18 mouse cellular contexts compared by ENCODE assay signal in the genomic region with DNA sequence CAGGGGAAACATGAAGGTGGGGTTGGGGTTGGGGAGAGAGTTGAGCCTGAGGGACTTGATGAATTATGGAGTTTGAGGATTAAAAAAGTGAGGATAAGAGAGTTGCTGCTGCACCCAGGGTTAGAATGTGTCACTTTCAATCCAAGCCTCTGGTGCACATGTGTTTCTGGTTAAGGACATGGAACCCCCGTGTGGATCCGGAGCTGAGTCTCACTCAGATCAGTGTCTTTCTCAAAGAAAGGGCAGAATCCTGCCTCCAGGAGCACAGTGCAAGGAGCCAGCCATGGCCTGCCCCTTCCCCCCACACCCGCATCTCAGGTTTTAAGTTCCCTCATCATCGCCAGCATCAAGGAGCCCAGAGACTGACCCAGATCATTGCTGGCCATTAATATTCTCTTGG.
DNase-seq lines count a peak whose midpoint lies in the region; ATAC-seq and TF ChIP-seq lines count a peak whose summit lies in the region.
"Had no signal": no experiment of that assay in that cellular context is flagged by ENCODE, and none has a peak within 500 bp of the region (broad histone marks: within the 10 kb centered on the region; RNA-seq: fewer than 3 reads in every experiment).

No protein-coding gene starts in this region.

- H3K27ac ChIP-seq in hindbrain, embryonic 10.5 days = peak overlapping the region; percentile 59; the same call in 1 of the 2 replicates
- H3K27ac ChIP-seq in hindbrain, postnatal 0 days = no peak overlapping the region
- H3K27ac ChIP-seq in embryonic facial prominence, embryonic 11.5 days (replicated peaks; ENCODE audit: low read depth, low read length) = no peak overlapping the region
- peak overlapping the region; percentile 11; the same call in 1 of the 2 replicates for H3K27ac ChIP-seq in hindbrain, embryonic 11.5 days (ENCODE audit: low read depth, low read length)
- H3K27ac ChIP-seq: heart, embryonic 13.5 days; liver, embryonic 12.5 days; lung, embryonic 15.5 days had no signal

- no peak overlapping the region for H3K4me3 ChIP-seq in hindbrain, embryonic 10.5 days
- no peak overlapping the region for H3K4me3 ChIP-seq in hindbrain, postnatal 0 days (ENCODE audit: low read length)
- H3K4me3 ChIP-seq in embryonic facial prominence, embryonic 11.5 days (ENCODE audit: low read depth, low read length) = no peak overlapping the region
- no peak overlapping the region for H3K4me3 ChIP-seq in hindbrain, embryonic 11.5 days (ENCODE audit: low read depth, low read length)
- H3K4me3 ChIP-seq: heart, embryonic 13.5 days; liver, embryonic 12.5 days; lung, embryonic 15.5 days had no signal

- ATAC-seq in hindbrain, postnatal 0 days = no peak
- peak; percentile 22; the same call in 1 of the 2 replicates for ATAC-seq in embryonic facial prominence, embryonic 11.5 days (replicated peaks; ENCODE audit: insufficient number of reproducible peaks, low FRiP score, low TSS enrichment, low read depth)
- no peak for ATAC-seq in hindbrain, embryonic 11.5 days (ENCODE audit: low FRiP score)
- ATAC-seq in granulocyte monocyte progenitor cell, adult 5-6 weeks (replicated peaks; ENCODE audit: poor library complexity, severe bottlenecking) = no peak
- ATAC-seq: liver, embryonic 12.5 days had no signal

- 69% methylated on average over 4 of the region's 4 CpGs for whole genome bisulfite sequencing in hindbrain, embryonic 10.5 days
- WGBS in hindbrain, postnatal 0 days = 43% methylated on average over 4 of the region's 4 CpGs
- WGBS in embryonic facial prominence, embryonic 11.5 days = 19% methylated on average over 4 of the region's 4 CpGs
- 62% methylated on average over 4 of the region's 4 CpGs for WGBS in hindbrain, embryonic 11.5 days

- no peaks in the 10 kb centered on the region for H3K36me3 ChIP-seq in hindbrain, embryonic 10.5 days
- no peaks in the 10 kb centered on the region; the same call in 1 of the 2 replicates for H3K36me3 ChIP-seq in hindbrain, postnatal 0 days (ENCODE audit: insufficient read depth, low read length)
- H3K36me3 ChIP-seq in embryonic facial prominence, embryonic 11.5 days (replicated peaks; ENCODE audit: control insufficient read depth, insufficient read depth, low read depth, low read length) = no peaks in the 10 kb centered on the region
- H3K36me3 ChIP-seq in hindbrain, embryonic 11.5 days (ENCODE audit: control insufficient read depth, insufficient read depth, low read length) = no peaks in the 10 kb centered on the region
- H3K36me3 ChIP-seq: heart, embryonic 13.5 days; liver, embryonic 12.5 days; lung, embryonic 15.5 days had no signal

- H3K9me3 ChIP-seq in hindbrain, embryonic 10.5 days = no peaks in the 10 kb centered on the region
- H3K9me3 ChIP-seq in hindbrain, postnatal 0 days (ENCODE audit: low read length) = no peaks in the 10 kb centered on the region
- no peaks in the 10 kb centered on the region for H3K9me3 ChIP-seq in embryonic facial prominence, embryonic 11.5 days (replicated peaks; ENCODE audit: control insufficient read depth, low read length)
- no peaks in the 10 kb centered on the region for H3K9me3 ChIP-seq in hindbrain, embryonic 11.5 days (ENCODE audit: control insufficient read depth, low read length)
- H3K9me3 ChIP-seq: heart, embryonic 13.5 days; liver, embryonic 12.5 days; lung, embryonic 15.5 days had no signal

- DNase-seq in hindbrain, embryonic 10.5 days (ENCODE audit: low spot score) = peak; percentile 34
- no peak for DNase-seq in hindbrain, postnatal 0 days (ENCODE audit: low spot score)
- DNase-seq in embryonic facial prominence, embryonic 11.5 days (ENCODE audit: low spot score) = peak; percentile 78
- peak; percentile 18 for DNase-seq in hindbrain, embryonic 11.5 days (ENCODE audit: low spot score)
- peak; percentile 36 for DNase-seq in neural tube, embryonic 10.5 days (ENCODE audit: extremely low spot score, low spot score)
- DNase-seq in spleen, postnatal 14 days (ENCODE audit: low spot score in 2 of 2) = no peak
- no peak for DNase-seq in thymus, postnatal 36 days
- DNase-seq: cerebellum, adult 11-12 months; gastrocnemius, postnatal 14 days; kidney, adult 8-10 months; kidney, postnatal 36 days; layer of hippocampus, postnatal 36 days; right cerebral cortex, postnatal 25 days; thymus, adult 18-20 months had no signal

- TF ChIP-seq CTCF in hindbrain, postnatal 0 days (IDR thresholded peaks at IDR 0.05; ENCODE audit: low read depth) = no peak

- peaks cover 22% of the 10 kb centered on the region for H3K4me1 ChIP-seq in hindbrain, embryonic 10.5 days (replicated peaks)
- H3K4me1 ChIP-seq in hindbrain, postnatal 0 days (ENCODE audit: insufficient read depth, low read length) = 0 out of 2 replicates have a peak, but pooled peaks cover 4% of the 10 kb centered on the region
- H3K4me1 ChIP-seq in embryonic facial prominence, embryonic 11.5 days (ENCODE audit: control insufficient read depth, insufficient read depth, low read length) = no peaks in the 10 kb centered on the region
- peaks cover 3% of the 10 kb centered on the region; the same call in 1 of the 2 replicates for H3K4me1 ChIP-seq in hindbrain, embryonic 11.5 days (replicated peaks; ENCODE audit: control insufficient read depth, insufficient read depth, low read length)
- H3K4me1 ChIP-seq: lung, embryonic 15.5 days had no signal

- no peak overlapping the region for H3K9ac ChIP-seq in hindbrain, postnatal 0 days (replicated peaks; ENCODE audit: low read length)
- H3K9ac ChIP-seq in embryonic facial prominence, embryonic 11.5 days (replicated peaks; ENCODE audit: low read length) = no peak overlapping the region
- no peak overlapping the region for H3K9ac ChIP-seq in hindbrain, embryonic 11.5 days (ENCODE audit: low read depth, low read length)
- H3K9ac ChIP-seq: heart, embryonic 13.5 days; liver, embryonic 12.5 days; lung, embryonic 15.5 days had no signal

- H3K4me2 ChIP-seq in hindbrain, postnatal 0 days (ENCODE audit: low read depth, low read length) = no peak overlapping the region
- H3K4me2 ChIP-seq in embryonic facial prominence, embryonic 11.5 days (ENCODE audit: low read depth, low read length) = no peak overlapping the region
- no peak overlapping the region for H3K4me2 ChIP-seq in hindbrain, embryonic 11.5 days (replicated peaks; ENCODE audit: low read depth, low read length)
- H3K4me2 ChIP-seq: heart, embryonic 13.5 days; liver, embryonic 12.5 days; lung, embryonic 15.5 days had no signal

- no peaks in the 10 kb centered on the region for H3K27me3 ChIP-seq in hindbrain, embryonic 10.5 days (ENCODE audit: insufficient read depth, poor library complexity, severe bottlenecking)
- no peaks in the 10 kb centered on the region for H3K27me3 ChIP-seq in hindbrain, postnatal 0 days (ENCODE audit: insufficient read depth, low read length)
- no peaks in the 10 kb centered on the region for H3K27me3 ChIP-seq in embryonic facial prominence, embryonic 11.5 days (ENCODE audit: control insufficient read depth, insufficient read depth, low read length)
- no peaks in the 10 kb centered on the region for H3K27me3 ChIP-seq in hindbrain, embryonic 11.5 days (ENCODE audit: control insufficient read depth, insufficient read depth, low read length)
- H3K27me3 ChIP-seq: heart, embryonic 13.5 days; liver, embryonic 12.5 days; lung, embryonic 15.5 days had no signal

Comparison
In these comparisons a context has a peak if more than half of its experiments do, and no peak if none do; other contexts are left out.
1. DNase-seq: peak in hindbrain, embryonic 10.5 days (single experiment), embryonic facial prominence, embryonic 11.5 days (single experiment), hindbrain, embryonic 11.5 days (single experiment) and neural tube, embryonic 10.5 days (single experiment); none in hindbrain, postnatal 0 days (single experiment), spleen, postnatal 14 days (0 of 2) and thymus, postnatal 36 days (0 of 2).
2. H3K27ac ChIP-seq: peak in hindbrain, embryonic 10.5 days (single experiment) and hindbrain, embryonic 11.5 days (single experiment); none in hindbrain, postnatal 0 days (single experiment) and embryonic facial prominence, embryonic 11.5 days (single experiment).